Mouse (Mus musculus) brain, embryonic 14.5 days (tissue): ENCODE measurements at regions not wholly inside any gene's neighbourhood (a gene's known extent, or its start where the extent isn't known, plus 50 kb on each side); places are given as distances from the start of the nearest gene placed in this dataset.

ENCODE experiments used
- DNase-seq: peaks from one replicate; pipeline ENCODE4 v3.0.0-alpha.2; 2011; ENCODE audit warnings: low read depth
- CTCF ChIP-seq: fragments of 200-500 bp; IDR thresholded peaks from 2 replicates; pipeline ENCODE4 v1.5.1; 2012; ENCODE audit warnings: inconsistent platforms, mild to moderate bottlenecking, moderate library complexity, borderline replicate concordance; ENCODE audit not compliant: insufficient read depth, insufficient read length; ENCODE audit errors: extremely low read depth
- POLR2A ChIP-seq: fragments of 200-500 bp; IDR thresholded peaks from 2 replicates; pipeline ENCODE4 v1.6.1; 2012; ENCODE audit warnings: mild to moderate bottlenecking, inconsistent platforms, borderline replicate concordance; ENCODE audit not compliant: poor library complexity, insufficient read depth, insufficient read length, severe bottlenecking; ENCODE audit errors: extremely low read depth

DNA sequence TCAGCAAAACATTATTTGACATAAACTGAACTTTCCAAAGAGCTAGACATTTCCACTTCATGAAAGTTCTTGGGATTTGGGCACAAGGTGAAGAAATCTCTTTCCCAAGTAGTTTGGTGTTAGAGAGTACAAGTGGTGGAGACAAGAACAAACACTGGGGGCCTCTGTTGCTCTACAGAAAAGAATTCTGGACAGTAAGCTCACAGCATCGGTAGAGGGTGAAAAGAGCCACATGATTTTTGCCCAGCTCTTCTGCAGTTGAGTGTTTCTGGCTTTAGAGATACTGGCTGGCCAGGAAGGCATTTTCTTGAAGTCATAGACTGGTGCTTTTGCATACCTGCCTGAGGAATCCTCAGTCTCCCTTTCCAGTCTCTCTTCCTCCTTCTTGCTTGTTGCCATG is 127.8 kb downstream of the Stk31 start:
- peak; percentile 72 for DNase-seq
- TF ChIP-seq CTCF (peak; percentile 41; the same call in 1 of the 2 replicates), POLR2A (no peak)

DNA sequence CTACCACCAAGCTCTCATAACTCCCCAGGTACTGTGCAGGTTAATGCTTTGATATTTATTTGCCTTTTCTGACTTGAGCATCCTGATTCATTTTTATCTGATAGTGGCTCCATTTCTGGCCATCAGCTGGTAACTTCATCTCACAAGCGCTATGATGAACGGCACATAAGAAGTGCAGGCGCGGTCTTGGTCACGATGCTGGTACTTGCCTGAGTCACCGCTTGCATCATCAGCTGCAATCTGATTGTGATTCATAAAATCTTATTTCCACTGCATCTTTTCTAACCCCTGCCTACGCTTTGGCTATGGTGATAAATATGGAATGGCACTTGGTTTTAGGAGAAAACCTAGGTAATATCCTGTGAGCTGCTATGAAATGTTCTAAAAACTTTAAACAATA is 128.3 kb downstream of the Stk31 start:
- DNase-seq: no peak

DNA sequence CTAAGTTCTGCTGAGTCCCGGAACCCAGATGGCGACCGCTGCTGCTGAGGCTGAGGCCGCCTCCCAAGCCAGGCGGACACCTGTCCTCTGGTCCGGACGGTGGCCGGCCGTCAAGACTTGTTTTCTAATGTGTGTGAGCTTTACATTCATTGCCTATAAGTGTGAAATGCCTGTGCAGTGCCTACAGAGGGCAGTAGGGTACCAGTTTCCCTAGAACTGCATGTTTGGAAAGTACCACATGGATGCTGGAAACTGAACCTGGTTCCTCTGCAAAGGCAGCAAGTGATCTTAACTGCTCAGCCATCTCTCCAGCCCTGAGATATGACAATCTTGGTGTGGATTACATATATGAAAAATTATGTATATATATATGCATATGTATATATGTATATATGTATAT is 138.6 kb downstream of the Stk31 start:
- DNase-seq: no peak
- TF ChIP-seq POLR2A (no peak), CTCF (0 out of 2 replicates have a peak, but pooled peaks have one; percentile 7)

More for the DNA sequence above, 128.3 kb downstream of the Stk31 start:
- no peak for TF ChIP-seq CTCF
- no peak for TF ChIP-seq POLR2A

DNA sequence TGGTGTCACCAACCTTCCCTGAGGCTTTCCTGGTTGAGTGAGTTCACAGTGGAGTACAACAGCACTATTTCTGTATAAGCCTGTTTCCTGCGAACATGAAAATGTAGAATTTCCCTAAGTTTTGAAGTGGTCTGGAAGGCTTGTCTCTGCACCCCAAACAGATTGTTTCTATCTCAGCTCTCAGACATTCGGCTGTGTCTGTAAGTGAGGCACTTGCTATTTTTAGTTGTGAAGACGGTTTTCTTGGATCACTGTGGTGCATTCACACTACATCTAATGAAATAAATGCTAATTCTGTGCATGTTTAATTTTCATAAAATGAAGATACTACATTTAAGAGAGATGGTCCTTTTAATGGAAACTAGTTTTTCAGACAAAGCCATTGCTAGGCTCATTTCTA is 139.1 kb downstream of the Stk31 start:
- peak; percentile 47 for DNase-seq
- TF ChIP-seq CTCF: no peak

DNA sequence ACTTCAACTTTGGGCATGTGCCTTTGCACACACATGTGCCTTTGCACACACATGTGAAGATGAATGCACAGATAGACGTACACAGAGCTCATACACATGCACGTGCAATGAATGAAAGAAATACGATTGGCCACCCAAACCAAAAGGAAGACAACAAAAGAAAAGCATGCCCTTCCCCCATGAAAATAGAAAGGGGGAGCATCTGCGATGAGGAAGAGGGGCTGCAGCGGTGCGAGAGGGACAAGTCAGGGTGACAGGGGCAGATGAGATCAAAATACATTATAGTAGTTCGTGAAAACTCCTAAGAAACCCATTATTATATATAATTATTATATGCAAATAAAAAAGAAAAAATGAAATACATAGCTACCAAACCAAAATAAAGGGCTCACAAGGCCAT is 149.5 kb downstream of the Stk31 start:
- TF ChIP-seq POLR2A: no peak
- TF ChIP-seq CTCF: no peak
- no peak for DNase-seq

DNA sequence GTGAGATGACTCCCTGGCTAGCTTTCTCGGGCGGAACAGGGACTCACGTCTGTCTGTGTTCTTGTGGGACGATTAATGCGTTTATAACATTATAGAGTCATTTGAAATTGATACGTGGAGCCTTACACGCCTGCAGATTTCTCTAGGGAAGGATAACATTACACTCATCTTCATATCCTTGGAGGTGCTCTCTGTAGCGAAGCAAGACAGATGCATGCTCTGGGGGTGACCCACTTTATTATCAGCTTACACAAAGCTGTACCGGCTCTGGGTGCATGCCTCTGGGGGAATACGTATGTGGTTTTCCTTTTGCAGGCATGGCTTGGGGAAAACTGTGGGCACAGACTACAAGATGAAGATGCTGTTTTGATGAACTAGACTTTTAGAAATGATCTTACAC is 159.7 kb downstream of the Stk31 start:
- no peak for DNase-seq
- TF ChIP-seq POLR2A: no peak
- TF ChIP-seq CTCF: no peak

DNA sequence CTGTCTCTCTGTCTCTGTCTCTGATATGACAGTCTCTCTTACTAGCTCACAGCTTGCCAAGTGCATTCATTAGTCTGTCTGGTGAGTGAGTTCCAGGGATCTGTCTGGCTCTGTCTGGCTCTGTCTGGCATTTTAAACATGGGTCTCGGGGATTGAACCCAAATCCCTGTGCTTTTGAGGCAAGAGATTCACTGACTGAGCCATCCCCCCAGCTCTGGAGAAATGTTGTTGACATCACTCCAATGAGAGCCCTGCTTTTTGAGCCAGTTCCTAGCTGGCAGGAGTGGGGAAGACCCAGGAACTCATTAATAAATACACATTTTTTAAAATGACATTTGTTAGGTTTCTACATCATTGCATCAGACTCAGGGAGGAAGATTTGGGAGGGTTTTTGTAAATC is 163.1 kb downstream of the Stk31 start:
- peak; percentile 66 for DNase-seq
- TF ChIP-seq POLR2A (no peak), CTCF (no peak)

DNA sequence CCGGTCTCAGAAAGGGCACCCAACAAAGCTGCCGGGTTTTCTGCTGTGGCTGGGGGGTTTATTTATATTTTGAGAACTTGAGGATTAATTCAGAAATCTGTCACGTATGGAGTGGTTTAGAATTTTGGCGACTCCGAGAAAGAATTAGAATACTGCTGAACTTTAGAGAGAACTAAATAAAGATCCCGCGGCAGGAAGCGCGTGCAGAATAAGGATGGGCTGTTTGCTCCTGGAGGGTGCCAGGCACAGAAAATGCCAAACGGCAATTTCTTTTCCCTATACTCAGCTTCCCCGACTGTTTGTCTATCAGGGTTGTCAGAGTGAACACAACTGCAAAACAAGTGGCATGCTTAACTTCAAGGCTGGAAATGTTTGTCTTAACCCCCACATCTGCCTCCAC is 163.7 kb downstream of the Stk31 start:
- no peak for TF ChIP-seq CTCF
- no peak for TF ChIP-seq POLR2A
- DNase-seq: no peak

DNA sequence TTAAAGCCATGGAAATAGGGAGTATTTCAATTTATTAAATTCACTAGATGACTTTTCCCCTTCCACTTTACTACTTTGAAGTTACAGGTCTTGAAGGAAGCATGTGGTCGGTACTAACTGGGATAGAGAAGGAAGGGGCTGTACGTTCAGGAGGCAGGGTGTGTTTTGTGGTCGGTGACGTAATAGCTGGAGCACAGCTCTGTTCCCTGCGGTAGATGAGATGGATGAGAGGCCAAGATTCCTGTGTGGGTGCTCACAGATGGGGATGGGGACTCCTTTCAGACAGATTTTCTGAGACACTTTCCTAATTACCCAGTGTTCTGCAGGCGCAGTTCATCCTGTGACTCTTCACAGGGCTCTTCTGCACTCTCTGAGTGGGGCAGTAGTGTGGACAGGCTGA is 182.9 kb downstream of the Stk31 start:
- no peak for TF ChIP-seq CTCF
- TF ChIP-seq POLR2A: no peak
- DNase-seq: no peak

DNA sequence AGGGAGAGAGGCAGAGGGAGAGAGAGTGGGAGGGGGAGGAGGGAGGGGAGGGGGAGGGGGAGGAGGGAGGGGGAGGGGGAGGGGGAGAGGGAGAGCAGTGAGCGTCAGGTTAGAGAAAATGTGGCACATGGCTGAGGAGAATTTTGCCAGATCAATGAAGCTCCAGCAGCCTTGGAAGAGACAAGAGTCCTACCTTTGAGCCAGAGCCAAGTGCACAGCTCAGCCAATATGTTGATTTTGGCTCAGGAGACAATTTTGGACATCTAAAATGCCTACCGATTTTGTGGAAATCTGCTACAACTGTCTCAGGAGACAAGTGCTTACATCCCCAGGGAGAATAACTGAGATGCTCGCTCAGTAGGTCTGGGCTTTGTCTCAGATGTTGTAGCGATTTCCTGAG is 184.3 kb downstream of the Stk31 start:
- DNase-seq: peak; percentile 66
- no peak for TF ChIP-seq CTCF
- no peak for TF ChIP-seq POLR2A

DNA sequence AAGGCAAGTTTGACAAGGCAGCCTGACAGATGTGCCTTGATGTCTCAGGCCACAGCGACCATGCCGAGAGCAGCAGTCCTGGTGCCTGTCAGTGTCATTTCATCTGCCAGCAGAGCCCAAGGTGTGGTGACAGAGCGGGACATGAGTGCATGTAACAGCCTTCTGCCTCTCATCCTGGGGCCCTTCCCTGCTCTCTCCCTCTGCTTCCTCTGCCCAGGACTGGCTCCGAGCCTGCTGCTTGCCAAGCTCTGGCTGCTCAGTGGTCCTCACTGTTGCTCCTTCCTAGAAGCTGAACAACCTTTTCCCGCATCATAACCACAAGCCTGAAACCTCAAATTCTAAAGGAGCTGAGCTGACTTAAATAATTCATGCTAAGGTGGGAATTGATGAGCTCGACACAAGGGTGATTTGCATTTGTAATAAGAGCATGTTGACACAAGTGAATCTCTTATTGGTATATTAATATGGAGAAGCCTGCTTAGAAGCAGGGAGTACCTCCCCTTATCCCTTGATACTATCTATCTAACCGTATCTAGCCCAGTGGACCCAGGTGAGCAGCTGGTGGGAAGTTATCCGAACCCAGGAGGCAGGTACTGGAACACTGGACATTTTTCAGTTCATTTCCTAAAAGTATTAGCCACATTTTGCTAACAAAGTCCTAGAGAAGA is 186.8 kb downstream of the Stk31 start:
- peak; percentile 60 for DNase-seq

DNA sequence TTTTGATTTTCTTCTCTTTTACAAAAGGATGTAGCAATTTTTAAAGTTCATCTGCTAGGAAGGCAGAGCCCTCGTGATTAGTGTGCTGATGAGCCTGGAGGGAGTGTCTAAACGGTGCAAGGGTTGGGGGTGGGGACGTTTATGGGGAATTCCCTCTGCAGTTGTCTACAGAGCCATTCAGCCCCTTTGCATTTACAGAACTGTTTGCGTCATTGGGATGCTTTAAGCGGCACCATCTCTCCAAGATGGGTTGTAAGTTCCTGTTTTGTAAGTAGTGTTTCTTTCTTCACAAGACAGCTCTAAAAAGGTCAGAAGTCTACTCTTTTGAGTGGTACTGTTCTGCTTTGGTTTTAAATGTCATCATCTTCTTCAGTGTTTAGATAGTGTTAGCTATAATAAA is 191.1 kb downstream of the Stk31 start:
- TF ChIP-seq POLR2A: no peak
- TF ChIP-seq CTCF: no peak
- no peak for DNase-seq

More for the DNA sequence above, 186.8 kb downstream of the Stk31 start:
- TF ChIP-seq CTCF (no peak), POLR2A (no peak)
